Mouse (Mus musculus) hematopoietic stem cell, adult 5-6 weeks (primary cell): ENCODE data around the gene Casz1. TPM values are rescaled to one million over a fixed set of nuclear protein-coding genes. Genes with fewer than 3 reads are reported as not detected.

Experiments
- ATAC-seq, 2 experiments: fragments of 125-278 bp in 1 of 2; replicated peaks in 1 of 2; 2 replicates each; pipeline ENCODE4 v1.8.0; 2016 to 2017; ENCODE audit warnings: inconsistent platforms in 2 of 2, mild to moderate bottlenecking in 2 of 2, moderate number of reproducible peaks in 2 of 2, low read depth in 1 of 2, moderate TSS enrichment in 1 of 2; ENCODE audit not compliant: low FRiP score in 2 of 2, poor library complexity in 2 of 2, severe bottlenecking in 2 of 2, insufficient read depth in 1 of 2, low TSS enrichment in 1 of 2
- total RNA-seq: library from RNA; stranded (forward); fragments of 172-1452, 232-1000 nt; gene quantifications from 2 replicates; pipeline ENCODE4 v1.2.3, GENCODE M21; 2017

Casz1 gene
- total RNA-seq, 1 experiment from 2014 or later: 3.4 TPM

DNA sequence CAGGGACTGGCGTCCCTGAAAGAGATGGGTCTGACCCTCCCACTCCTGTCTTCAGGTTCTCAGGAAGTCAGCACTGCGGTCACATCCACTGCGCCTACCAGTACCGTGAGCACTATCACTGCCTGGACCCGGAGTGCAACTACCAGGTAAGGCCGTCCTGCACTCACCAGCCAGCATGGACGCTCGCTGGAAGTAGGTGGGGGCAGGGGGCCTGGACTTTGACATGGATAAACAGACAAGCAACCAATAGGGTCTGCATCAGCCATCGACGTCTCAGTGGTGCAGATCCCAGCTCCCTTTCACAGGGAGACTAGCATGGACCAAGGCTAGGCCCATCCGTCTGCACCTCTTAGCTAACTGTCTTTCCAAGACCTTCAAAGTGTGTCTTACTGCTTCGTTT, 131.9 kb downstream of the Casz1 start:
- ATAC-seq: no peak

DNA sequence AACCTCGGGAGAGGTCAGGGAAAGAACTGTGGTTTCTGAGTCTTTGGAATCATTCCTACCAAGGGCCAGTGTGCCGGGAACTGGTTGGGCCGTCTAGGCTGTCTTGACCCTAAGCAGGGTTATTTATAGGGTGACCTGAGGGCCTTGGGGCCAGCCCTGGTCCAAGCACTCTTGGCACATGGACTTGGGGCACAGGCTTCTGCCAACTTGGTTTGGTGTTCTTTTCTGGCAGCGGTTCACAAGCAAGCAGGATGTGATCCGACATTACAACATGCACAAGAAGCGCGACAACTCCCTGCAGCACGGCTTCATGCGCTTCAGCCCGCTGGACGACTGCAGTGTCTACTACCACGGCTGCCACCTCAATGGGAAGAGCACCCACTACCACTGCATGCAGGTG, 132.5 kb downstream of the Casz1 start:
- ATAC-seq: no peak

- no peak for ATAC-seq
Observed at GRCm38 (mm10) chr4:148938546-148938945, 134.3 kb downstream of the Casz1 start.

- peak; percentile 94 to 98 for ATAC-seq
Observed at GRCm38 (mm10) chr4:148940674-148941211, 136.5 kb downstream of the Casz1 start.

- 0 out of 4 replicates have a peak, but pooled peaks have one; percentile 3 to 4 for ATAC-seq
Observed at GRCm38 (mm10) chr4:148941321-148941720, 137.1 kb downstream of the Casz1 start.

- no peak for ATAC-seq
Observed at GRCm38 (mm10) chr4:148943099-148943498, 138.9 kb downstream of the Casz1 start.

DNA sequence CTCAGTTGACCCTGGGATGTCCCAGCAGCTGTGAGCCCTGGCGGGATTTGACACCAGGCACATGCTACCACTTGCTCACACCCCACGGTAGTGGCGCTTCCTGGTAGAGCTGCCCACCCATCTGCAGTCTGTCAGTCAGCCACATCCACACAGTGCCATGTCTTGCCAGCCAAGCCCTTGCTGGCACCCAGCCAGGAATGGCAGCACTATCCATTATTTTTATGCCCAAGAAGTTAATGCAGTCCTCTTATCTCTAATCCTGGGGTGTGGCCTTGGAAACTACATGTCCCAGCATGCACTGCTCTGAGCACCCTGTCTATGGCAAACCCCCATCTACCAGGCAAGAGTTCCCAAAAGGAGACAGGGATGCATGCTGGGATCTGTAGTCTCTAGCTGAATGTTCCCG, 141.2 kb downstream of the Casz1 start:
- ATAC-seq: no peak

DNA sequence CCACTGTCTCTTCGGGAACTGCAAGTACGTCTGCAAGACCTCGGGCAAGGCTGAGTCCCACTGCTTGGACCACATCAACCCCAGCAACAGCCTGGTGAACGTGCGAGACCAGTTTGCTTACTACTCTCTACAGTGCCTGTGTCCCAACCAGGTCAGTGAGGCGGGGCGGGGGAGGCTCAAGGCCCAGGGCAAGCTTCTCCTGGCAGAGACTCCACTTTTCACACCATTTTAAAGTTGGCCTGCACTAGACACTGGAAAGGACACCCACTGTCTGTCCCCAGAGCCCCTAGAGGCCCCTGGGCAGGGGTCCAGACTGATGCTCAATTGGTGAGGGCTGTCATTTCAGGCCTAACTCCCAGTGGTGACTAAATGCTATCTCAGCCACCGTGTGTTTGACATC, 141.8 kb downstream of the Casz1 start:
- no peak for ATAC-seq

DNA sequence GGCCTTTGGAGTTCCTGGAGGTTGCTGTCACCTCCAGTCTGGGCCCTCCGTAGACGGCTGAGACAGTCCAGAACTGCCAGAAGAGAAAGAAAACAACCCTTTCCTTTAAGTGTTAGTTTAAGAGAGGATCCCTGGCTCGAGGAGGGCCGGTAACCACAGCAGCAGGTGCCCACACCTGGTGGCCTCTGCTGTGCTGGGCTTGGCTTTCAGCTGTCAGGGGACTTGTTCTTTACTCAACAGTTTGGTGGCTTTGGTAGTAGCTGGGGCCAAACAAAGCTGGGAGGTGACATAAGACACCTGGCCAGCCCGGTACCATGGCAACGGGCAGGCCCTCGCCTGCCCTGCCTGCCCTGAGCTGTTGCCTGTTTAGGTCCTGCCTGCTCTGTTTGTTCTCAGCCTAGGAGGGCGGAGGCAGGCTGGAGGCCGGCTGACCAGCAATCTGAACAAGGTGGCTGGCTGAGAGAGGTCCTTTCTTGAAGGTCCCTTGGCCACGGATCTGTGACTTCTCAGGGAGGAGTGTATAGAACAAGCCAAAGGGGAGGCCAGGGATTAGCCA, 143.7 kb downstream of the Casz1 start:
- ATAC-seq: no peak

GRCm38 (mm10) chr4:148950487-148950886, 146.3 kb downstream of the Casz1 start:
- ATAC-seq: no peak

GRCm38 (mm10) chr4:148950932-148951650, 146.9 kb downstream of the Casz1 start:
- ATAC-seq: no peak

DNA sequence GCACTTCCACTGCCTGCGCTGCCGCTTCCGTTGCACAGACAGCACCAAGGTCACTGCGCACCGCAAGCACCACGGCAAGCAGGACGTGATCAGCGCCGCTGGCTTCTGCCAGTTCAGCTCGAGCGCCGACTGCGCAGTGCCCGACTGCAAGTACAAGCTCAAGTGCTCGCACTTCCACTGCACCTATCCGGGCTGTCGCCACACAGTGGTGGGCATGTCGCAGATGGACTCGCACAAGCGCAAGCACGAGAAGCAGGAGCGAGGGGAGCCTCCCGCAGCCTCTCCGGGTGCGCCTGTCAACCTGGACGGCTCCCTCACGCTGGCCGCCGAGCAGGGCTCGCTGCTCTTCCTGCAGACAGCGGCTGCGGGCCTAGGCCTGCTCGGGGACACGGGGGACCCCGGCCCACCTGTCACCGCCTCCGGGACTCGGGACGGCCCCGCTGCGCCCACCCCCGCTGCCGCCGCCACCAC, 147.6 kb downstream of the Casz1 start:
- no peak for ATAC-seq

DNA sequence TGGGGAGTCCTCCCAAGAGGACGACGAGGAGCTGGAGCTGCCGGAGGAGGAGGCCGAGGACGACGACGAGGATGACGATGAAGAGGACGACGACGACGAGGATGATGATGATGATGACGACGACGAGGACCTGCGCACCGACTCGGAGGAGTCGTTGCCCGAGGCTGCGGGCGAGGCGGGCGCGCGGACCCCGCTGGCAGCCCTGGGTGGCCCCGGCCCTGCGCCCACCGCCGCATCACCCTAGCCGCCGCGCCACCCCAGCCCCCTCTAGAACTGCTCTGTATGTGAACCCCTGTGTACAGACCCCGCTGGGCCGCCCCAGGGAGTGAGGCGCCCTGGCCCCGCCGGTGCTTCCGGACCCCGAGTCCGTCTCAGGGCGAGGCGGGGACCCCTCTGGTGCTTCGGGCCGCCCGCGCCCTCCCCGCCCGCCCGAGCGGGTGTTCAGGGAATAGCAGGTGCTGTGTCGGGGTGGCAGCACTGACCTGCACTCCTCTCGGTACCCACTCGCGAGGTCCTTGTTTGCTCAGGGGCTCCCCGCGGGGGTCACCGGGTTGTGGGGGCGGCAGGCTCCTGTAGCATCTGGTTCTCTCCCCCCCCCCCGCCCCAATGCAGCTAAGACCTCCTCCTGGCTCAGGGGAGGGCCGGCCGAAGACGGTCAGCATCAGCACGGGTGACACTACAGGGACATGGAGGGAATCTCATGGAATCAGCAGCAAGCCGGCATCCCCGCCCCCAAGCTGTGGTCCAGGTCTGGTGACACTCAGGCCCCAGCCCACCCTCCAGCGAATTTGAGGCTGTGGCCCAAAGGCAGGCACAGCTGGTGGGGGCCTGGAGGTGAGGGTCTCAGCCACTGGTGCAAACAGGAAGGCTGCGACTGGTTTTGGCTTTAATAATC, 148.3 kb downstream of the Casz1 start:
- no peak for ATAC-seq

DNA sequence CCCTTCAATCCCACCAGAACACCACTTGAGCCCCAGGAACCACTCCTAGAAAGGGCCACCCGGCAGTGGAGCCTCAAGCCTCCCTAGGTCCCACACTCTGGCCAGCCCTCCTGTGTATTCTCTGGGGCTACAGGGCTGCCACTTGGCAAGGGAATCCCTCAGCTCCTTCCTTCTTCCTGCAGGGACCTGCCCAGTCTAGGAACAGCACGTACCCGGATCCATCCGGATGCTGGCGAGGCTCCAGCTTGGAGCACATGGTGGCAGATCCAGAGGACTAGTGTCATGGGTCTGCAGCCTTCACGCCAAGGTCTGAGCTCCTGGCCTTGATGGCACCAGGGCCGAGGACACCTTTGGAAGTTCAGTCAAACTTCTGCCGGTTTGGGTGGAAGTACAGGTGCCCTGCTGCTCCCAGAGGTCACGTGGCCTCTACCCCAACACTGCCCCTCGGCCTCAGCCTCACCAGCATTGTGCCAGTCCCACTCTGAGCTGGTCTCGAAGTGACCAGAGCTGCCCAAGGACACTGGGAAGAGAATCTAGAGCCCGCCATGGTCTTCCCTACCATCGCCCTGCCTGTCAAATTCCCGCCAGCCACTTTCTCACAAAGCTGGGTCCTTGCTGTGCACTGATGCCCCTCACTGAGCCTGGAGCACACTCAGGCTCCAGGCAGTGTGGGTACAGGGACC, 151.0 kb downstream of the Casz1 start:
- ATAC-seq: no peak

GRCm38 (mm10) chr4:148960011-148960410, 155.8 kb downstream of the Casz1 start:
- no peak for ATAC-seq

- no peak for ATAC-seq
Observed at GRCm38 (mm10) chr4:148961081-148961480, 156.9 kb downstream of the Casz1 start.

DNA sequence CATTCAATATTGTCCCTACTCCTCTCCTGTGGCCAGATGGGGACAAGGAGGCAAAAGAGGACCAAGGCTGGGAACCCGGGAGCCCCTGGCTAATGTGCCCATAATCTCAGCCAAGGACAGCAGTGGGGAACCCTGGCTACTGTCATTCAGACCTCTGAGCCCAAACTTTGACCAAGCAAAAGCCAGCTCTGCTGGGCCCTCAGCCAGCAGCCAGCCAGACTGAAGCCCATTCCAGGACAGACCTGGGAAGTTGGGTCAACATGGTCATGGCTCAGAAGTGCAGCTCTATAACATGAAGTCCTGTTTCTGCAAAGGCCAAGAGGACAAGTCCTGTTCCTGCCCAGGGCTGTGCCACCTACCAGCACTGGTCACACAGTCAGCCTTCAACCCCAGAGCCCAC, 157.9 kb downstream of the Casz1 start:
- no peak for ATAC-seq
